Mouse (Mus musculus) myocyte (in vitro differentiated cells): ENCODE measurements around the gene Kpnb1.

ENCODE experiments used
- E2F4 ChIP-seq: IDR thresholded peaks from one replicate; pipeline ENCODE4 v1.6.1; 2011; ENCODE audit warnings: mild to moderate bottlenecking, control low read depth, moderate library complexity; ENCODE audit not compliant: insufficient read depth
- MYOG ChIP-seq, 3 experiments: IDR thresholded peaks; one replicate each; pipeline ENCODE4 v1.6.1; 2011; ENCODE audit warnings: control low read depth in 2 of 3, low read depth in 2 of 3, mild to moderate bottlenecking in 2 of 3; ENCODE audit not compliant: insufficient read length in 2 of 3, control insufficient read depth in 1 of 3, insufficient read depth in 1 of 3
- POLR2A ChIP-seq: IDR thresholded peaks from one replicate; pipeline ENCODE4 v1.6.1; 2011; ENCODE audit warnings: low read depth, mild to moderate bottlenecking, control low read depth, moderate library complexity; ENCODE audit not compliant: insufficient read length
- POLR2AphosphoS2 ChIP-seq: IDR thresholded peaks from one replicate; pipeline ENCODE4 v1.6.1; 2011; ENCODE audit warnings: low read depth, control low read depth; ENCODE audit not compliant: insufficient read length
- REST ChIP-seq: IDR thresholded peaks from one replicate; pipeline ENCODE4 v1.6.1; 2011; ENCODE audit warnings: mild to moderate bottlenecking, control low read depth, moderate library complexity; ENCODE audit not compliant: insufficient read depth, insufficient read length
- TCF12 ChIP-seq: IDR thresholded peaks from one replicate; pipeline ENCODE4 v1.6.1; 2011; ENCODE audit warnings: mild to moderate bottlenecking, control low read depth; ENCODE audit not compliant: poor library complexity, insufficient read depth, severe bottlenecking

DNA sequence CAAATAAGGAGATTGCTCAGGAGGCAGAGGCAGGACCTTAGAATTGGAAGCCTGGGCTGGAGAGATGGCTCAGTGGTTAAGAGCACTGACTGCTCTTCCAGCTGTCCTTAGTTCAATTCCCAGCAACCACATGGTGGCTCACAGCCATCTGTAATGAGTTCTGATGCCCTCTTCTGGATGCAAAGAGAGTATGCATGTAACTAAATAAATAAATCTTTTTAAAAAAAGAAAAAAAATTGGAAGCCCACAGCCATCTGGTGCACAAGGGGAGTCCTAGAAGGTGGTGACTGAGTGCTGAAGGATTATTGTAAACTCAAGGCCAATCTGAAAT, 4.9 kb upstream of the Kpnb1 start:
- TF ChIP-seq POLR2A (no peak), E2F4 (no peak), POLR2AphosphoS2 (no peak), MYOG (IDR thresholded peaks at IDR 0.05; ENCODE audit: control insufficient read depth in 1 of 3, insufficient read depth in 1 of 3, insufficient read length in 2 of 3, low read depth in 2 of 3) (no peak), REST (no peak), TCF12 (no peak)
